Mouse (Mus musculus): Measurements from ENCODE around the gene Clasrp.

GRCm38 (mm10) chr7:19579751-19580150 is 24.5 kb downstream of the Clasrp start:
- TF ChIP-seq CTCF (IDR thresholded peaks at IDR 0.05; ENCODE audit: low read depth, low read length) (no peak), POLR2A (IDR thresholded peaks at IDR 0.05; ENCODE audit: borderline replicate concordance, low read depth, low read length) (no peak)

All from bone marrow macrophage, adult 2 months (primary cell).